Mouse (Mus musculus) lung, postnatal 25 days (tissue): ENCODE results near the gene Ggta1.

Source experiments
- DNase-seq: peaks from one replicate; pipeline ENCODE4 v3.0.0; 2022; ENCODE audit warnings: low spot score

Ggta1 gene

GRCm38 (mm10) chr2:35400739-35401138 is 62.3 kb downstream of the Ggta1 start:
- DNase-seq, result no peak

- no peak for DNase-seq
Observed at GRCm38 (mm10) chr2:35398184-35398828, 64.7 kb downstream of the Ggta1 start.

- peak; percentile 66 for DNase-seq
Observed at GRCm38 (mm10) chr2:35397590-35398173, 65.3 kb downstream of the Ggta1 start.

- no peak for DNase-seq
Observed at GRCm38 (mm10) chr2:35397096-35397495, 65.9 kb downstream of the Ggta1 start, which contains the start of gene 4930402F06Rik. TSS of gene 4930402F06Rik (minus strand) at chr2:35397175.

- DNase-seq, result no peak
Observed at GRCm38 (mm10) chr2:35385441-35385871, 77.6 kb downstream of the Ggta1 start.

GRCm38 (mm10) chr2:35379306-35379705 is 83.7 kb downstream of the Ggta1 start:
- no peak for DNase-seq

GRCm38 (mm10) chr2:35377600-35377999 is 85.4 kb downstream of the Ggta1 start:
- no peak for DNase-seq

GRCm38 (mm10) chr2:35373003-35373402 is 90.0 kb downstream of the Ggta1 start:
- DNase-seq, result peak; percentile 26

GRCm38 (mm10) chr2:35370686-35371085 is 92.3 kb downstream of the Ggta1 start:
- no peak for DNase-seq

GRCm38 (mm10) chr2:35367629-35368028 is 95.4 kb downstream of the Ggta1 start, which contains the start of gene 4930568D16Rik:
TSS of gene 4930568D16Rik (minus strand) at chr2:35367729.
- no peak for DNase-seq
